Mouse (Mus musculus) hindbrain, postnatal 0 days (tissue): ENCODE data around the gene Maml3. TPM values are rescaled to one million over a fixed set of nuclear protein-coding genes. Genes with fewer than 3 reads are reported as not detected.
A peak's percentile ranks its signal among the peaks of the same experiment; 100 is the strongest.

Source experiments
- ATAC-seq: fragments of 200-750 bp; cut with Nextera tagmentation; 2 replicates; pipeline ENCODE4 v1.8.0; 2017; ENCODE audit warnings: mild to moderate bottlenecking, moderate TSS enrichment, moderate library complexity
- DNase-seq: peaks from one replicate; pipeline ENCODE4 v3.0.0-alpha.2; 2015; ENCODE audit warnings: low spot score
- H3K27ac ChIP-seq: fragments of 300-500 bp; sonication (generic); 2 replicates; pipeline ENCODE4 v1.5.1; 2014; ENCODE audit warnings: mild to moderate bottlenecking
- H3K27me3 ChIP-seq: fragments of 300-500 bp; sonication (generic); 2 replicates; pipeline ENCODE4 v1.6.1; 2014; ENCODE audit warnings: low read length, mixed read lengths; ENCODE audit not compliant: insufficient read depth
- H3K36me3 ChIP-seq: fragments of 300-500 bp; sonication (generic); 2 replicates; pipeline ENCODE4 v1.6.1; 2014; ENCODE audit warnings: low read length, mixed read lengths; ENCODE audit not compliant: insufficient read depth
- H3K4me1 ChIP-seq: fragments of 300-500 bp; sonication (generic); 2 replicates; pipeline ENCODE4 v1.6.1; 2014; ENCODE audit warnings: antibody characterized with exemption, low read length, mixed read lengths; ENCODE audit not compliant: insufficient read depth
- H3K4me2 ChIP-seq: fragments of 300-500 bp; sonication (generic); 2 replicates; pipeline ENCODE4 v1.6.1; 2014; ENCODE audit warnings: low read depth, mild to moderate bottlenecking, low read length, moderate library complexity, mixed read lengths
- H3K4me3 ChIP-seq: fragments of 300-500 bp; sonication (generic); 2 replicates; pipeline ENCODE4 v1.5.1; 2014; ENCODE audit warnings: low read length
- H3K9ac ChIP-seq: fragments of 300-500 bp; sonication (generic); replicated peaks from 2 replicates; pipeline ENCODE4 v1.6.1; 2014; ENCODE audit warnings: mild to moderate bottlenecking, low read length, moderate library complexity, mixed read lengths
- H3K9me3 ChIP-seq: fragments of 300-500 bp; sonication (generic); 2 replicates; pipeline ENCODE4 v1.6.1; 2016; ENCODE audit warnings: low read length, mixed read lengths
- CTCF ChIP-seq: IDR thresholded peaks from 2 replicates; pipeline ENCODE4 v1.5.1; 2016; ENCODE audit warnings: antibody characterized with exemption, control low read depth, low read depth
- WGBS: fragments of 180-500 bp; shearing (Covaris S2); extraction: QIAGEN DNeasy Blood & Tissue Kit; methylation state at CpG from one replicate; pipeline ENCODE4 v1.1.7; 2014; 5-methylcytosine and 5-hydroxymethylcytosine counted together
- polyA plus RNA-seq: library from polyadenylated mRNA; unstranded; fragments of >200 nt; fragmentation: Nextera tagmentation; extraction: Ambion mirVana; gene quantifications from 2 replicates; pipeline ENCODE4 v1.2.1, GENCODE M21; 2015
- total RNA-seq: library from RNA; depleted of rRNA; stranded (reverse); fragments of >200 nt; gene quantifications from 2 replicates; pipeline ENCODE4 v1.2.3, GENCODE M21; 2014

Gene Maml3
- total and polyA plus RNA-seq, 2 experiments from 2014 or later: 4.8 to 18.8 TPM

- no peak for TF ChIP-seq CTCF
- ATAC-seq: no peak
- Histone ChIP-seq H3K9me3 (no peaks in the 10 kb centered on the region), H3K4me2 (no peak overlapping the region), H3K4me3 (no peak overlapping the region), H3K4me1 (no peaks in the 10 kb centered on the region), H3K27ac (no peak overlapping the region), H3K27me3 (no peaks in the 10 kb centered on the region), H3K36me3 (no peaks in the 10 kb centered on the region), H3K9ac (no peak overlapping the region)
- WGBS: 43% methylated on average over 7 of the region's 7 CpGs
- DNase-seq: no peak
These were observed 82.4 kb downstream of the Maml3 start for GRCm38 (mm10) chr3:52022486-52022885.

GRCm38 (mm10) chr3:52018103-52018439, 86.8 kb downstream of the Maml3 start:
- Histone ChIP-seq H3K9ac (no peak overlapping the region), H3K4me3 (no peak overlapping the region), H3K4me1 (no peaks in the 10 kb centered on the region), H3K27me3 (no peaks in the 10 kb centered on the region), H3K36me3 (no peaks in the 10 kb centered on the region), H3K9me3 (no peaks in the 10 kb centered on the region), H3K27ac (no peak overlapping the region), H3K4me2 (peak overlapping the region; percentile 45; the same call in 1 of the 2 replicates)
- ATAC-seq (no peak), DNase-seq (no peak)
- 72% methylated on average over 5 of the region's 5 CpGs for WGBS
- no peak for TF ChIP-seq CTCF

- WGBS: 59% methylated on average over 17 of the region's 17 CpGs
- no peak for TF ChIP-seq CTCF
- H3K27ac ChIP-seq: no peak overlapping the region
- H3K27me3 ChIP-seq: no peaks in the 10 kb centered on the region
- no peak for ATAC-seq
- H3K9me3 ChIP-seq: no peaks in the 10 kb centered on the region
- no peak overlapping the region for H3K9ac ChIP-seq
- no peaks in the 10 kb centered on the region for H3K4me1 ChIP-seq
- no peaks in the 10 kb centered on the region for H3K36me3 ChIP-seq
- H3K4me3 ChIP-seq: 0 out of 2 replicates have a peak overlapping the region, but pooled peaks have one; percentile 17
- DNase-seq: no peak
- H3K4me2 ChIP-seq: peak overlapping the region; percentile 45
These were observed 87.3 kb downstream of the Maml3 start for GRCm38 (mm10) chr3:52017439-52018102.

- 90% methylated on average over 3 of the region's 3 CpGs for WGBS
- H3K9ac ChIP-seq: no peak overlapping the region
- H3K4me2 ChIP-seq: no peak overlapping the region
- DNase-seq (no peak), ATAC-seq (no peak)
- no peak overlapping the region for H3K27ac ChIP-seq
- H3K27me3 ChIP-seq: no peaks in the 10 kb centered on the region
- H3K4me3 ChIP-seq: no peak overlapping the region
- no peaks in the 10 kb centered on the region for H3K36me3 ChIP-seq
- no peak for TF ChIP-seq CTCF
- no peaks in the 10 kb centered on the region for H3K4me1 ChIP-seq
- no peaks in the 10 kb centered on the region for H3K9me3 ChIP-seq
These were observed 88.7 kb downstream of the Maml3 start for GRCm38 (mm10) chr3:52016178-52016577.

- no peak for TF ChIP-seq CTCF
- H3K36me3 ChIP-seq: no peaks in the 10 kb centered on the region
- H3K27ac ChIP-seq: no peak overlapping the region
- no peak for ATAC-seq
- no peaks in the 10 kb centered on the region for H3K27me3 ChIP-seq
- no peak for DNase-seq
- 90% methylated on average over 1 of the region's 1 CpGs for WGBS
- no peaks in the 10 kb centered on the region for H3K4me1 ChIP-seq
- no peak overlapping the region for H3K4me3 ChIP-seq
- H3K9me3 ChIP-seq: no peaks in the 10 kb centered on the region
- no peak overlapping the region for H3K4me2 ChIP-seq
- H3K9ac ChIP-seq: no peak overlapping the region
These were observed 89.3 kb downstream of the Maml3 start for GRCm38 (mm10) chr3:52015556-52015955.

GRCm38 (mm10) chr3:52011032-52011710, 93.7 kb downstream of the Maml3 start:
- no peaks in the 10 kb centered on the region for H3K27me3 ChIP-seq
- DNase-seq (no peak), ATAC-seq (no peak)
- no peaks in the 10 kb centered on the region for H3K36me3 ChIP-seq
- no peak overlapping the region for H3K27ac ChIP-seq
- H3K4me2 ChIP-seq: no peak overlapping the region
- 61% methylated on average over 9 of the region's 9 CpGs for WGBS
- no peak for TF ChIP-seq CTCF
- H3K4me1 ChIP-seq: peaks cover 17% of the 10 kb centered on the region; the same call in 1 of the 2 replicates
- no peak overlapping the region for H3K9ac ChIP-seq
- H3K4me3 ChIP-seq: no peak overlapping the region
- H3K9me3 ChIP-seq: no peaks in the 10 kb centered on the region

GRCm38 (mm10) chr3:52009321-52009720, 95.6 kb downstream of the Maml3 start:
- ATAC-seq: peak; percentile 83
- no peak overlapping the region for H3K9ac ChIP-seq
- peak; percentile 89 for DNase-seq

More at GRCm38 (mm10) chr3:52009321-52009720, 95.6 kb downstream of the Maml3 start:
- H3K27me3 ChIP-seq: no peaks in the 10 kb centered on the region
- peak; percentile 83 for TF ChIP-seq CTCF
- H3K36me3 ChIP-seq: no peaks in the 10 kb centered on the region
- H3K4me1 ChIP-seq: peaks cover 17% of the 10 kb centered on the region
- H3K4me3 ChIP-seq: no peak overlapping the region
- H3K4me2 ChIP-seq: 0 out of 2 replicates have a peak overlapping the region, but pooled peaks have one; percentile 16
- WGBS: 23% methylated on average over 6 of the region's 6 CpGs
- H3K9me3 ChIP-seq: no peaks in the 10 kb centered on the region
- peak overlapping the region; percentile 66 for H3K27ac ChIP-seq
